Mouse (Mus musculus) heart, postnatal 0 days (tissue): ENCODE measurements at regions not wholly inside any gene's neighbourhood (a gene's known extent, or its start where the extent isn't known, plus 50 kb on each side); places are given as distances from the start of the nearest gene placed in this dataset.

Experiments used
- CTCF ChIP-seq: IDR thresholded peaks from 2 replicates; pipeline ENCODE4 v1.5.1; 2016; ENCODE audit warnings: antibody characterized with exemption, control low read depth, low read depth
- EP300 ChIP-seq: IDR thresholded peaks from 2 replicates; pipeline ENCODE4 v1.6.1; 2016; ENCODE audit warnings: antibody characterized with exemption, low read depth

DNA sequence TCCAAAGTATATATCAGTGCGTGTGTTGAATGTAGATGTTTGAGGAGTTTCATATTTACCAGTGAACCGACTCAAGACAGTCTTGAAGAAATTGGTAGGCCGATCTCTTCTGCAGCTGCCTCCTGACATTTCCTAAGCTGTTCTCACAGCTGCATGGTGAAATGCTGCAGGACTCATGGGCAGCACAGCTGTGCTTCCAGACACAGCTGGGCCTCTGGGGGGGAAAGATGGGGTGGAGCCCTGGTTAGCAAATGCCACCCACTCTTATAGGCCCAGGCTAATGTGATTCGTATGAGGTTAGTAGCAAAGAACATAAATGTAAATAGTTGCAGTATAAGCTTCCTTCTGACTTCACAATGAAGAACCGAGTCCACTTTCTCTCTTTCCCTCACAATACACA, 139.8 kb upstream of the Erbb4 start:
- TF ChIP-seq EP300 (no peak), CTCF (no peak)
